Mouse (Mus musculus): ENCODE measurements around the gene Sacs.

Gene Sacs

DNA sequence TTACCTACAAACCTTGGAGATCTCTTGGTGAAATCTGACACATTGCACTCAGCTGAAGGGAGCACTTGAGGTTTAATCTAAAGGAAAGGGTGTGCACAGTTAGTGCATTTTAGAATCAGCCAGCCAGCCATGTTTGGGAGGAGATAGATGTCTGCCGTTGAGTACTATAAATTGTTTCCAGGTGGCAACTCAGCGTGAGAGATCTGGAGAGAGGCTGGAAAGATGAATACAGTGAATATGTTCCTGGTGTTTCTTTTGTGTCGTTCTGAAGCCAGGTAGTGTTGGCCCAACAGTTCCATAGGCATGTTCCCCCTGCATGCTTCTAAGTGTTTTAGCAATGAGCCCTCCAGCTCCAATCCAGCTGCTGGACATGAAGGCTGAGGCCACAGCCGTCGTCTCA, 82.9 kb downstream of the Sacs start:
- ChIA-PET POLR2A (no interaction called here), CTCF (interaction anchor here in 1 of 4 experiments (0.6 kb wide), 1 partner anchor 14 kb away, joined by 3 read pairs; no protein-coding TSS in a partner anchor)

DNA sequence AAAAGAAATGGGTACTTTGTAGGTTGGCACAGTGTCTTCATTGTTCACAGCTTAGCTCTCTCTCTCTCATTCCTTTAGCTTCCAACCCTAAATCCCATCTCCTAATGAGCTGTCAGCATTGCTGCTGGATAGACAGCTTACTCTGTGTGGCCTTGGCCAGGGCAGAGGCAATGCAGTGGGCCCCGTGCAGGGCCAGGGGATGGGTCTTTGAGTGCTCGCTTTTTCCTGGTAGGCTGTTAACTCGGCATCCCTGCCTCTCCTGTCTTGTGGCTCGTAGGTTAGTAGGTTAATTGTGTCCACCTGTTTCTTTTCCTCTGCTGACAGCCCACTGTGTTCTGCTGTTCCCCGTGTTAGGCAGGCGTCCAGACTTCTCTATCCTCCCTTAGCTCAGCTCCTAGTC, 84.2 kb downstream of the Sacs start:
- ChIA-PET CTCF (no interaction called here), POLR2A (interaction anchor here in 1 of 4 experiments (0.5 kb wide), 1 partner anchor 114 kb away, joined by 3 read pairs; no protein-coding TSS in a partner anchor)

DNA sequence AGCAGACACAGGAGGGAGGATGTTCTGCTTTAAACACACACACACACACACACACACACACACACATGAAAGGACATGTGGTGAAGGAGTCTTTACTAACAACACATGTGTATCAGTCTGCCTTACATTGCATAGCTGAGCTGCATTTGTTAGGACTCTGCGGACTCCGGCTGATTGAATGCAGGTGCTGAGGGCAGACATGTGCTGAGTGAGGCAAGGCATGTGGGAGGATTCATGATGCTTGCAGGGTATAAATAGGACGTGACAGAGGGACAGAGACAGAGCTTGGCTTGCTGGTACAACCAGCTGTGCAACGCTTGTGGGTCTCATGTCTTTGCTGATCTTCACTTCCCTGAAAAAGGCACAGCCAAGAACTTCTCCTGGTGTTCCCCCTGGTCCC, 85.5 kb downstream of the Sacs start:
- CTCF ChIA-PET, result no interaction called here
- POLR2A ChIA-PET, result no interaction called here

DNA sequence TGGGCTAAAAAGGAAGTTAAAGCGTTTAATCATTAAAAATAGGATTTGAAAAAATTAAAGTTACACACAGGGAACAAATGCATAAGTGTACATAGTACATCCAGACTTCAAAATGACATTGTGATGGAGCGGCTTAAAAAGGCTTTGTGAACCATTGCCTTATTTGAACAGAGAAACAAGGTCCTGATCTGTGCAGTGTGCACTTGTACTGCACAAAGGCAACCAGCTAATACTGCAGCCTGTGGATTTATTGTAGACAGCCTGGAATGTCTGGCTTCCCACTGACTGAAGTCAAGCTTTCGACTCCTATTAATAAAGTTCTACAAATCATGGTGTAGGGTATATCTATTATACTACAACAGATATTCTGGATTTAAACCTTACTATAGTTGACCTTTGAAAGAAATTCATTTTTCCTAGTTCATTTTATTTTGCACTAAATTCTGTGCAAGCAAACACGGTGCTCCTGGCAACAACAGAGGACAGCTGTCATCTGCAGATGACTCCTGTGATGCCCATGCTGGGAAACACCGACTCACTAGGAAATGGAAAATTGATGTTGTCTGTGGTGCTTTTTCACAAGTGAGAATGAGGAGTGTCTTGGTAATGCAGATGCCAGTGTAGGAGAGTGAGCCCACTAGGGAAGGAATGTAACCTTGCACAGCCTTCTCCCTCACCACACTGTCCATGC, 86.3 kb downstream of the Sacs start:
- ChIA-PET CTCF (no interaction called here), POLR2A (no interaction called here)

DNA sequence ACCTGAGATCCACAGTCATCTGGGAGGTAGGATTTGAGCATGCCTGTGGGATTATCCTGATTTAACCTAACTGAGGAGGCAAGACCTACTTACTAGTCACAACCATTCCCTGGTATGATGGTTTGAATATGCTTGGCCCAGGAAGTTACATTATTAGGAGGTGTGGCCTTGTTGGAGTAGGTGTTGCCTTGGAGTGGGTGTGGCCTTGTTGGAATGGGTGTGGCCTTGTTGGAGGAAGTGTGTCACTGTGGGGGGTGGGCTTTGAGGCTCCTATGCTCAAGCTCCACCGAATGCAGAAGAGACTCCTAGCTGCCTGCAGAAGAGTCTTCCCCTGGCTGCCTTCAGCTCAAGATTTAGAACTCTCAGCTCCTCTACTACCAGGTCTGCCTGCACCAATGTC, 87.9 kb downstream of the Sacs start:
- CTCF ChIA-PET, result no interaction called here

DNA sequence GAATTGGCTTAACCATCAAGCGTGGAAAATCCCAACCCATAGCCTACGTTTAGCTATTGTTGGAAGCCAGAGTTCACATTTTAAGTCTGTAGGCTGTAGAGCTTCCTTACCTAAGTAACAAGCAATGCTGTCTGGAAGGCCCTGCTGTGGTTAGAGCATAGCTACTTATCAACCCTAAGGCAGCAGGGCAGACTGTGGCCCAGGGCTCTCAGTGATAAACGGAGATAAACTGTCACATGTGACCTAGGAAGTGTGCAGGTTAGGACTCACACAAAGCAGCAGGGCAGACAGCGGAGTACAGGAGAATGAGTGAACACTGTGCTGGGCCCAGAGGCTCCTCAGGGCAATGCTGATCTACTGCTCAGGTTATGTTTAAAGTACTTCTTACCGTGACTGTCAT, 91.5 kb downstream of the Sacs start:
- CTCF ChIA-PET, result interaction anchor here in 3 of 4 experiments (1.0 to 1.7 kb wide), 3 partner anchors 13 to 87 kb away, joined by 3 to 4 read pairs (median 4); no protein-coding TSS in a partner anchor

More for the DNA sequence above, 87.9 kb downstream of the Sacs start:
- POLR2A ChIA-PET, result no interaction called here

DNA sequence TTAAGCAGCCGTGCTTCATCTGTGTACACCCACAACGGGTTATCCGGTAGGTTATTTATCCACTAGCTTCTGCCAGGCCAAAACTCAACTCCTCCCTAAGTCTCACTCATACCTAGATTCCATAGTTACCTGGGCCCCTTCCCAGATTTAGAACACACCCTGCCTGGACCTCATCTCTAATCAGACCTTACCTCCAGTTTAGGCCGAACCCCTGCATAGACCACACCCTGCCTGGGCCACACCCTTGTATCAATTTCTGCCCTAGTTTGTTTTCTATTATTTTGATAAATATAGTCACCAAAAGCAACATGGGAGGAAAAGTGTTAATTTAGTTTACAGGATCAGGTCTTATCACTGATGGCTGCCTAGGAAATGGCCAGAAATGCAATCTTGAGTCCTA, 91.9 kb downstream of the Sacs start:
- CTCF ChIA-PET, result interaction anchor here in 3 of 4 experiments (1.0 to 1.7 kb wide), 3 partner anchors 12 to 87 kb away, joined by 3 to 4 read pairs (median 4); no protein-coding TSS in a partner anchor
- POLR2A ChIA-PET, result interaction anchor here in 1 of 4 experiments (0.8 kb wide), 1 partner anchor 13 kb away, joined by 3 read pairs; no protein-coding TSS in a partner anchor

More for the DNA sequence above, 91.5 kb downstream of the Sacs start:
- POLR2A ChIA-PET, result interaction anchor here in 1 of 4 experiments (0.8 kb wide), 1 partner anchor 13 kb away, joined by 3 read pairs; no protein-coding TSS in a partner anchor

DNA sequence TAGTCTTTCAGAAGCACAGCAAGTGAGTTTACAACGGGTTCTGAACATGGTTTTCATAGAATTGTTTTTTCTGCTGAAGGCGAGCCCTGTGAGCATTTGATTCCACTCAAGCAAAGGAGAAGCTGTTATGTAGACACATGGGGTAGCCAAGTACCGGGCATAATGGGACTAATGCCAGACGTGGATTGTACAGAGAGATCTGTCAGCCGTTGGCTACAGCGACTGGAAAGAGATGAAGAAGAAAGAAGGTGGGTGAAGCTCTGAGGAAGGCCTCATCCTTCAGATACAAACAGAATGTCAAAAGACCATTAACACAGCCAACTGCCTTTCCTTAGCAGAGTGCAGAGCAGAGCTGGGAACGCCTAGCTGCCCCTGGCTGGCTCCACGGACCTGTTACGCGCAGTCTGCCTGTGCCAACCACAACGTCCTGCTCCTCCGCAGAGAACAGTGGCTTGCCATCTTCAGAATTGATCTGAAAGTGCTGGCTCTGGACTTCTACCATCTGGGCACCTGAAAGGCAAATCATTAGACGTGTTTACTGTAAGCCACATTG, 93.8 kb downstream of the Sacs start:
- CTCF ChIA-PET, result no interaction called here
- POLR2A ChIA-PET, result no interaction called here

DNA sequence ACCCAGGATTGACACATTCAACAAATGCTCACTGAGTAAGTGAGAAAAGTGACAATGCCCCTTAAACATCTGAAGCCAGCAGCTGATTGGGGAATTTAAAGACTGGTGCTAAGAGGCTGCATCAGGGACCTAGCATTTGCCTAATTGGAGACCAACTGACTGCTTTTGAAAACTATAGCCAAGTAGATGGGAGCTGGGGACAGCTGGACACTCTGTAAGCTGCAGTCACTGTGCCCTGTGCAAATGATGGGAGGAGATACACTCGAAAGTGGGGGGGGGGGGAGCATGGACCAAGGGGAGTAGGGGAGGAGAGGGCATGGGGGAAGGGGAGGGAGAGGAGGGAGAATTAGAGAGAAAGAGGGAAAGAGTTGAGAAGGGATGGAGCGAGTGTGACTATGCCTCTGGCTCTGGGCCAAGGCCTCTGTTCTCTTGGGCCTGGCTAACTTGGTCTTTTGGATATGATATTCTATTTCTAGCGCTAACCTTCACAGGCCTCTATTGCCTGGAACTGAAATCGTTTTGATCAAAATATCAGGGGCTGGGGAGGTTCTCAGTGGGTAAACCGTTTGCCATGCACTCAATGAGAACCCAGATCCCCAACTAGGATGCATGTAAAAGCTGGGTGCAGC, 97.7 kb downstream of the Sacs start:
- POLR2A ChIA-PET, result interaction anchor here in 1 of 4 experiments (0.9 kb wide), 1 partner anchor 63 kb away, joined by 4 read pairs; no protein-coding TSS in a partner anchor
- CTCF ChIA-PET, result interaction anchor here in 2 of 4 experiments (0.7 to 3.6 kb wide), 3 partner anchors 58 to 75 kb away, joined by 3 to 12 read pairs (median 3); no protein-coding TSS in a partner anchor

DNA sequence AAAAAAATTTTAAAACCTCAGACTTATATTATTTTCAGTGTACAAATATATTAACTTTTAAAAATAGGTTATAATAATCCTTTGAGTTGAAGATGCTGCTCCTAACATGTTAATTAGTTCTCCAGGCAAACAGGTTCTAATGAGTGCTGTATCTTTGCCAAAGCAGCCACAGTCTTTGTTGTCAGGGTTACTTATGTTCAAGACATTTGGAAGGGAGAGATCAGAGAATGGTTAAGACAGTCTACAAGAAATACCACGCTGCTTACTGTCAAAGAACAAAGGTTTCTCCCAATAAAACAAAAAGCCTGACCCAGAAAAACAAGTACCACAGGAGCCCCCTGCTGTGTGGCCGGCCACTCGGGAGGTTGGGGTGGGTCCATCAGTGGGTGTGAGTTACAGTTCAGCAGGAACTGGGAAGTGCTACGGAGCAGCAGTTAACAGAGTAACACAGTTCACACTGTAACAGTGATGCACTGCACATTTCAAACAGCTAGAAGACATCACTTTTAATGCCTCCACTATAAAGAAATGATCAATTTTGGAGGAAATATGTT, 98.9 kb downstream of the Sacs start:
- POLR2A ChIA-PET, result interaction anchor here in 1 of 4 experiments (1.0 kb wide), 1 partner anchor 76 kb away, joined by 3 read pairs; no protein-coding TSS in a partner anchor
- CTCF ChIA-PET, result interaction anchor here in 1 of 4 experiments (3.6 kb wide), 1 partner anchor 57 kb away, joined by 12 read pairs; no protein-coding TSS in a partner anchor

DNA sequence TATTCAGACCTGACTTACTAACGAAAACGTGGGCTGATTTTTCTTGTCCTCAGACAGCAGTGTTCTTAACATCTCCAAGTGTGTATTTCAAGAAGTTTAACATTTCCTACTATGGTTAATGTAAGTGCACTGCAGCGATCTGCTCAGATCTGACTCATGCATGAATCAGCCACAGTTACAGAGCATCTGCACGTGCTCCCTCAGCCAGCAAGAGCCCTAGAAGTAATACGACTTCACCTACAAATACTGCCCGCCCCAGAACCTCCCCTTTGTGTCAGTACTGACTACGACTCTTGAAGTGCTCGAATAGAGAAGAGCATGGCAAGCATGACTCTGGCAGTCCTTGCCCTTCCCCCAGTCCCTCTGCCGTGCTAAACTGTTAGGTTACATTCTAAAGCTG, 100.5 kb downstream of the Sacs start:
- POLR2A ChIA-PET, result no interaction called here

DNA sequence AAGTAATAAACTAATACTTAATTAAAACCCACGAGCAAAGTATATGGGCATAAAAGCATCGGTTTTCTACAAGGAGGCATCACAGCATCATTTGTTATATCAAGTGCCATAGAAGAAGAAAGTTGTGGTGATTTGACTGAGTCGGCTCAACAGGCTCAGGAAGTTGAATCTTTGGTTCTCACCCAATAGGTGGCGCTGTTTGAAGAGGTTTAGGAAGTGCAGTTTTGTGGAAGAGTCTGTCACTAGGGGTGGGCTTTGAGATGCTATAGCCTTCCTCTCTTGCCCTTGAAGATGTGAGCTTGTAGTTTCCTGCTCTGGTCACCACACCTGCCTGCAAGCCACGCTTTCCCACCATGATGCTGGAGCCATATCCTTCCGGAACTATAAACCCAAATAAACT, 104.4 kb downstream of the Sacs start:
- CTCF ChIA-PET, result interaction anchor here (0.6 to 2.9 kb wide), 12 partner anchors 13 to 1849 kb away, joined by 3 to 20 read pairs (median 4); no protein-coding TSS in a partner anchor
- POLR2A ChIA-PET, result interaction anchor here in 3 of 4 experiments (0.6 to 1.7 kb wide), 5 partner anchors 13 to 598 kb away, joined by 3 to 7 read pairs (median 4); no protein-coding TSS in a partner anchor

More for the DNA sequence above, 100.5 kb downstream of the Sacs start:
- CTCF ChIA-PET, result interaction anchor here in 2 of 4 experiments (0.6 to 3.6 kb wide), 2 partner anchors 56 to 93 kb away, joined by 4 to 12 read pairs; no protein-coding TSS in a partner anchor

DNA sequence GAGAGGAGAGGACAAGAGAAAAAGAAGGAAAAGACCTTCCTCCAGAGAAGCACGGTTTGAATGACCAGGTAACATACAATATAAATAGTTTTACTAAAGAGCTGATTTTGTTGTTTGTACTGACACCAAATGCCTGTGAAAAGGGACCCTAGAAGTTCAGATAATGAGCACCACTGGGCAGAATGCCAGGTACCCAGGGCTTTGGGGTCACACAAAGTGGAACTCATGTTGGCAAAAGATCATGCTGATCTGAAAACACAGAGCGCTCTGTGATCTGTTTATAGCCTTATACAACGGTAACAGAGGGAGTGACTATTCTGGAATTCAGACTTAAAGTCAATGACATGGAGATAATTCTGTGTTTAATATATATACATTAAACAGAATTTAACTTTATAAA, 108.2 kb downstream of the Sacs start:
- POLR2A ChIA-PET, result no interaction called here

DNA sequence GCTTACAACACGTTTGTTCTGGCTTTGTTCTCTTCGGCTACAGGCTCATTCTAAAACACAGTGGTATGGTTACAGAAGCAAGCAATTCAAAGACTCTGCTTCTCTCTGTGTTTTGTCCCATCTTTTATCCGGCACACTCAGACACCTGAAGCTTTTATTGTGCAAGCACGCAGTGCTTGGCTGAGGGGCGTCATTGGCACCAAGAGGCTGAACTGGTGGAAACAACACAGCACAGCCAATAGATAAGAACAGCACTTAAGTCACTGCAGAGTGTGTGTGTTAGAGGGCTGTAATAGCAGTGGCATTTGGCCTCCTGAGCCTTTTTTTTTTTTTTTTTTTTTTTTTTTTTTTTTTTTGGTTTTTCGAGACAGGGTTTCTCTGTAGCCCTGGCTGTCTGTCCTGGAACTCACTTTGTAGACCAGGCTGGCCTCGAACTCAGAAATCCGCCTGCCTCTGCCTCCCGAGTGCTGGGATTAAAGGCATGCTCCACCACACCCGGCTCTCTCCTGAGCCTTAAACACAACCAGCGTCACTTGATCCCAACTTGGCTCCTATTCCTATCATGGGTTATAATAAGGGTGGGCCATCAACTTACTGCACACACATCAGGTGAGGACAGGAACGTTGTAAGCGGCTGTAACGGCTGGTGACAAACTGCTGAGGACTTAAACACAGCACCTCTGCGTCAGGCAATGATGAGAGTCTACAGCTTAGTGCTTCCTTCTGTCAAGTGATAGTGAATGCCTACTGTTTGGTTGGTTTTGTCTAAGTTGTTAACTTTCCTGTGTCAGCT, 114.5 kb downstream of the Sacs start:
- ChIA-PET POLR2A (interaction anchor here in 1 of 4 experiments (0.7 kb wide), 1 partner anchor 348 kb away, joined by 4 read pairs; no protein-coding TSS in a partner anchor), CTCF (no interaction called here)

More for the DNA sequence above, 108.2 kb downstream of the Sacs start:
- CTCF ChIA-PET, result no interaction called here

DNA sequence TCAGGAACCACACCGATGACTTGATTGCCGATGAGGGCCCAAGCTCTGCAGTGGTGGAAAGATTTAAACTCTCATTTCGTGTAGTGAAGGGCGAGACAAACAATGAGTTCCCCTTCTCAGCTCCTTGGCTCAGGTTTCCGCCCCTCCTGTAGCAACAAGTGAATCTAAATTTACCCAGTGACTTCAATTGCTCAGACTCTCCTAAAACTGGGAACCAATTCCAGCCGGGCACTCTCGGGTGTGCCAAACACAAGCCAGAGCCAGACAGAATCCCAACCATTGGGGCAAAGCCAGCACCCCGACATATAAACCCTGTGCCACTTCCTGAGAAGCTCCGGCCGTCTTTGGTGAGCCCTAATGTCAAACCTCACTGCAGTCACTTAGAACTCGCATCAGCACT, 120.1 kb downstream of the Sacs start, which contains the start of gene Sgcg:
Gene Sgcg, minus strand, starts transcription at position 139 of the 400 bp plus-strand sequence.
- ChIA-PET POLR2A (interaction anchor here in 1 of 4 experiments (1.2 kb wide), 1 partner anchor 17 kb away, joined by 4 read pairs; no protein-coding TSS in a partner anchor), CTCF (interaction anchor here in 1 of 4 experiments (1.4 kb wide), 1 partner anchor 59 kb away, joined by 6 read pairs; no protein-coding TSS in a partner anchor)

DNA sequence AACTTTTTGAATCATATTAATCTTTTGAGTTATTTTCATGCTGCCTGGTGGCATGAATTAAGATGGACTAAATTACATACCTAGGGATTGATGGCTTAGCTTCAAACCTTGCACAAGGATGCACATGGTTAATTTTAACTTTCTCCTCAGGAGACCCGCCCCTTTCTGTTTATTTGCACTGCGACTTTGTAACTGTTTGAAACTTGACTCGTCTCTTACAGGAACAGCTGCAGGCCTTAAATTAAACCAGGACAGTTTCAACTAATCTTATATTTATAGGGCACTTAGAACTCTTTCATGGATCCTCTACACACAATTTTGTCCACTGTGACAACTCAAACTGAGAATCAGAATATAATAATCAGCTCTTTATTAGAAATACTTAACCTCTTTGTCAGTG, 120.8 kb downstream of the Sacs start:
- POLR2A ChIA-PET, result interaction anchor here in 1 of 4 experiments (1.1 to 1.2 kb wide), 2 partner anchors 15 to 17 kb away, joined by 3 to 4 read pairs; no protein-coding TSS in a partner anchor
- CTCF ChIA-PET, result interaction anchor here in 1 of 4 experiments (1.4 kb wide), 1 partner anchor 58 kb away, joined by 6 read pairs; no protein-coding TSS in a partner anchor

DNA sequence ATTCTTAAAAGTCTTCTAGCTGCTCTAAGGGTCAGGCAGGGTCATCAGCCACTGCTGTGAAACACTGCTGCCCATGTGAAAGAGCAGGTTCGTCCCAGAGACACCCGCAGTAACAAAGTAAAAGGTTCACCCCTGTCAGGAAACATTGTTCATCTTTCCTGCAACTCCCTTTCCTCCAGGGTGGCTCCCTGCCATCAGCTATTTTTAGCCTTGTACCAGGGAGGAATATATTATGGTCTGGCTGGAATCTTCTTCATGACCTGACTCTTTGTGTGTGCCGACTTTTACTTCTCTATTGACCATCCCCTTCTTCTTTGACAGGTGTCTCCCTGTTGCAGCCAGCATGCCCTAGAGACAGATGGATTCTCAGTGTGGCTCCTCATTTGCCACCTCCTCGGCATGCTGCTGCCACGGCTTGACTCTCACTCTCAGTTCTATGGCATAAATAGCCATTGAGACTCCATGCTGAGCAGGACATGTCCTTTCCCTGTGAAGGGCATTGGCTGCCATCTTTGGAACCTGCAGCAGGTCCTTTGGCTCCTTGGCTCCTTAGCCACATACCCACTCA, 129.7 kb downstream of the Sacs start:
- ChIA-PET CTCF (interaction anchor here in 2 of 4 experiments (0.5 to 1.8 kb wide), 2 partner anchors 10 to 26 kb away, joined by 5 to 6 read pairs; no protein-coding TSS in a partner anchor), POLR2A (interaction anchor here in 1 of 4 experiments (2.0 kb wide), 1 partner anchor 12 kb away, joined by 4 read pairs; no protein-coding TSS in a partner anchor)
